Mouse (Mus musculus): ENCODE data around the gene H3f3b.

- no peak for TF ChIP-seq GATA1 (IDR thresholded peaks at IDR 0.05; ENCODE audit: borderline replicate concordance, low read length)
- TF ChIP-seq FLI1 (IDR thresholded peaks at IDR 0.05; ENCODE audit: low read length): no peak
Measured at GRCm38 (mm10) chr11:116030088-116030897, 2.5 kb upstream of the H3f3b start, which contains the start of gene Unk.
